Mouse (Mus musculus): ENCODE measurements around the gene Ergic2.

DNA sequence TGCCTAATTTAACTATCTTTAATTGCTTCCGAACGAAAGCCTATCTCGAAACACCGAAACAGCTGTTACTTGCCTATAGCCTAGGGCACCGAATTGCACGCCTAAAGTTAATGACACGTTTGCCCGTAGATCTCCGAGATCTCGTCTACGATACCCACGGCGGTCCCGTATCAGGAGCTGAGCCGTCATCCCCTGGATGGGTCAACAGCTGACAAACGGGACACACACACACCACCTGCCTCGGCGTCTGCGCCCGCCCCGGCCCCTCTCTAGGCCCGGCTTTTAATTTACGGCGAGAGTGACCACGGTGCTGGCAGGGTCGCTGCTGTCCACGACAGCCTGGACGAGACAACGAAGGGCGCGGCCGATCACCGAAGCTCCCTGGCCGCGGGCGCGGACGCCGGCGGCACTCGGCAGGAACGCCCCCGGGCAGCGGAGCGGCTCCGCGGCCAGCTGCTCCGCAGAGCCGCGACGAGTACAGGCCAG lies 740 bp downstream of the Ergic2 start:
- no peak for TF ChIP-seq CTCF (conservative IDR thresholded peaks at IDR 0.05; ENCODE audit: low read length)
- no peak for TF ChIP-seq POU5F1 (IDR thresholded peaks at IDR 0.05; ENCODE audit: borderline replicate concordance, low read length)
- TF ChIP-seq NANOG (IDR thresholded peaks at IDR 0.05; ENCODE audit: borderline replicate concordance, low read length): no peak

Data from E14TG2a.4 (cell line).